Mouse (Mus musculus) stomach, postnatal 0 days (tissue): ENCODE measurements around the gene Zfp592.

Experiments used
- CTCF ChIP-seq: IDR thresholded peaks from 2 replicates; pipeline ENCODE4 v1.5.1; 2016; ENCODE audit warnings: antibody characterized with exemption, low read depth, mild to moderate bottlenecking, moderate library complexity
- EP300 ChIP-seq: optimal IDR thresholded peaks from 2 replicates; pipeline ENCODE3; 2016; ENCODE audit warnings: antibody characterized with exemption

DNA sequence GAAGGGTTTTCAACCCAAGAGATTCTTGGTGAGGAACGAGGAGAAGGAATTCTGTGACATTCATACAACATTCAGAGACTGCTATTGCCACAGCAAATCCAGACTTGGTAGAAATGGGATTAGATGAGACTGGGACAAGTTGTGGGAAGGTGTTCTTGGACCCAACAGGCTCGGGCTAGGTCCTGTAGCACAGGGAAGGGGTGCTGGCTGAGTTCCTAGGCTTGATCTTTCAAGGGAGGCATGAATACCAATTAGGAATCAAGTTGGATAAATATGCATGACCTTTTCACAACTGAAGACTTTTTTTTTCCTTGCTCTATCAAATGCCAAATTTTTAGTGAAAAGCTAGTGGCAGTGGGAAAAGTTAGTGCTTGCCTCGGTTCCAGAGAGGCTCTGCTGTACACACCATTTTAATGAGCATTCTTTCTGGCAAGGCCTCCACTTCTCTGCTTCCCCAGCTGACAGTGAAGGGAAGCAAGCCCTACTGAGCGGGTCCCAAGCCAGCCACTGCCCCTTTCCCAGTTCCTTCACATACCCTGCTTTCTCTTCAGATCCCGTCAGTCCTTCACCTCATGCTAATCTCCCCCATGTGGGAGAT is 49.6 kb downstream of the Zfp592 start:
- TF ChIP-seq CTCF (no peak), EP300 (no peak)
